Mouse (Mus musculus) cerebellum, adult (tissue): ENCODE measurements at regions not wholly inside any gene's neighbourhood (a gene's known extent, or its start where the extent isn't known, plus 50 kb on each side); places are given as distances from the start of the nearest gene placed in this dataset.
"Not testable (repeated sequence)": the region's sequence is repeated elsewhere in the genome, so short reads cannot be mapped to it uniquely, and the experiment has no call there.

Experiments
- ATAC-seq: cut with Nextera tagmentation; 2 replicates; pipeline ENCODE4 v1.9.2; 2017; ENCODE audit warnings: mild to moderate bottlenecking, moderate library complexity, mixed read lengths; ENCODE audit not compliant: insufficient number of reproducible peaks, low FRiP score, low TSS enrichment

DNA sequence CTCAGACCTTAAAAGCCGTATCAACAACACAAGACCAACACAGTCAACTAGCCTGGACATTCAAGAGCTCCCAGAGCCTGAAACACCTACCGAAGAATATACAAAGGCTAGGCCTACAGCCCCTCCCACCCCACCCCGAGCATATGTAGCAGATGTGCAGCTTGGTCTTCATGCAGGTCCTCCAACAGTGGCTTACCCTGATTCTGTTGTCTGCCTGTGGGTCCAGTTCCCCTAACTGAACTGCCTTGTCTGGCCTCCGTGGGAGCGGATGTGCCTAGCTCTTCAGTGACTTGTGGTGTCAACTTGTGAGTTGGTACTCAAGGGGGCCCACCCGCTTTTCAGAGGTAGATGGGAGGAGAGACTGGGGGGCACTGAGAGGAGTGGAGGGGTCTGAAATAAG is 398.6 kb downstream of the Arl4a start:
- no peak for ATAC-seq

DNA sequence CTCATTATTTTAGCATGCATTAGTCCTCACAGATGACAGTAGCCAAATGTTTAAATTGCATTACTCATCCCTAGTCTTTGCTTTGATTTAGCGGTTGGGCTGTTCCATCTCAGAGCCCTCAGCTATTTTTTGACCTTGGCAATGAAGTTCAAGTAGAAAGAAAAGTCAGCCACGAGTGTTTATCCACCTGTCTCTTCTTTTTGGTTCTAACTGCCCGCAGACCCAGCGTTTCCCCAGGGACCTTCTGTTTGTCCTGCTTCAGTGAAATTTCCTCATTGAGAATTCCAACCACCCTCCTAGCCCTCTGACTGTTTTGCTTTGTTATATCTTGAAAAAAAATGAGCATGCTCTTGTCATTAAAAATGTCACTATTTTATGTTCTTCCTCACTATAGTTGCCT is 403.5 kb downstream of the Arl4a start:
- ATAC-seq = no peak

DNA sequence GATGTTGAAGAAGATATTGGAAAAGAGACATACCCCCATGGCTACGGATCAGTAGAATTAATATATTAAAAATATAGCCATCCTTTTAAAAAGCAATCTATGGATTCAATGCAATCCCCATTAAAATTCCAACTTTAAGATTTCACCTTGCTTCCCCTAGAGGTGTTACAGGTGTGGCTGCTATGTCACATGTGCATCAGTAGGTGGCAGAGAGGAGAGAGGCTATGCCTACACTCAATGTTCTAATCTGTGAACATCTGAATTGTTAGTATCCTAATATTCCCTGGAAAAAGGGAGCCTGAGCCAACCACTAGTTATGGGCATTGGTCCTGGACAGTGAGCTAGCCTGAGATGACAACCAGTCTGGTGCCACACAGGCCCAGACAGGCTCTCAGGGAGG is 416.6 kb downstream of the Arl4a start:
- no peak for ATAC-seq

- no peak for ATAC-seq
These were observed 432.5 kb downstream of the Arl4a start for GRCm38 (mm10) chr12:39605289-39605688.

DNA sequence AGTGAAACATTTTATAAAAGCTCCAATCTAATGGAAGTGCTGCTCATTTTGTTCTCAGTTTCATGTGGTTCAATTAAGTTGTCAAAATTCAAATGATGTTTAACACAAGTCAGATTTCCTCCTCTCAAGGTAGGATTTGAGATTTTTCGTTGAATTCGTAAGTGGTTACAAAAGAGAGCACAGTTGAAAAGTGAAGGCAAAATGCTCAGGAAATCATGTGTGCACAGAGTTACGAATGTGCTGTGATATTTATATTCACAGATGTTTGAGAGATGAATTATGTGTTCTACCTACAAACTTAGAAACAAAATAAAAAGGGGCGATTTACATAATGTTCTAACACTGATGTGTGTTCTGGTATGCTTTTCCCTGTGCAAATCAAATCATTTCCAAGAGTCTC is 433.1 kb downstream of the Arl4a start:
- ATAC-seq = no peak

DNA sequence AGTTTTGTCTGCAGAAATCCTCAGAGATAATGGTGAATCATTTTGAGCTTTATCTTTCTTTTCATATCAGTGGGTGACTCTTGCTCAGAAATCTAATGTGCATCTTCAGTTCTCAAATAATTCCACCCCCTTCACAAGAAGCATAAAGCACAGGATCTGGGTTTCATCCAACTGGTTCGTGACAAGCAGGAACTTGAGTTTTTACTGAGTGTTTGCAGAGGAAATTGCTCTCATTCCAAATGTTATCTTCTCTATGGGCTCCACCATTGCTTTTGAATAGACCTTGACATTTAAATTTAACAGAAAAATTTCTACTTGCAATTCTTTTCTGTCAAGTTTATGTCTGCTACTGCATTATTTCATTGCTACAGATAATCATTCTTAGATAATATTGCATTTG is 443.1 kb downstream of the Arl4a start:
- no peak for ATAC-seq

DNA sequence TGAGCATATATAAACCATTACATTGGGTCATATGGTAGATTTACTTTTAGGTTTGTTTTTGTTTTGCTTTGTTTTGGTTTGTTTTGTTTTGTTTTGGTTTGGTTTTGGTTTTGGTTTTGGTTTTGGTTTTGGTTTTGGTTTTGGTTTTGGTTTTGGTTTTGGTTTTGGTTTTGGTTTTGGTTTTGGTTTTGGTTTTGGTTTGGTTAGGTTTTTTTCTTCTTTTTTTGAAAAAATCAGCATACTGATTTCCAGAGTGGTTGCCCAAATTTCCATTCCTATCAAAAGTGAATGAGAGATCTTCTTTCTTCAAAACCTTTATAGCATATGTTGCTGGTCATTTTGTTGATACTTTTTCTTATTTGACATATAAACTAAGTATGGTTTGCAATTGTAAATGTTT is 444.0 kb downstream of the Arl4a start:
- ATAC-seq = not testable (repeated sequence)

GRCm38 (mm10) chr12:39587204-39587909 is 450.5 kb downstream of the Arl4a start:
- no peak for ATAC-seq

GRCm38 (mm10) chr12:39586163-39586562 is 451.7 kb downstream of the Arl4a start:
- ATAC-seq = no peak

- ATAC-seq = no peak
These were observed 460.2 kb downstream of the Arl4a start for GRCm38 (mm10) chr12:39577610-39578009.

GRCm38 (mm10) chr12:39572802-39573201 is 465.0 kb downstream of the Arl4a start:
- ATAC-seq = no peak

GRCm38 (mm10) chr12:39572147-39572546 is 465.7 kb downstream of the Arl4a start:
- no peak for ATAC-seq

DNA sequence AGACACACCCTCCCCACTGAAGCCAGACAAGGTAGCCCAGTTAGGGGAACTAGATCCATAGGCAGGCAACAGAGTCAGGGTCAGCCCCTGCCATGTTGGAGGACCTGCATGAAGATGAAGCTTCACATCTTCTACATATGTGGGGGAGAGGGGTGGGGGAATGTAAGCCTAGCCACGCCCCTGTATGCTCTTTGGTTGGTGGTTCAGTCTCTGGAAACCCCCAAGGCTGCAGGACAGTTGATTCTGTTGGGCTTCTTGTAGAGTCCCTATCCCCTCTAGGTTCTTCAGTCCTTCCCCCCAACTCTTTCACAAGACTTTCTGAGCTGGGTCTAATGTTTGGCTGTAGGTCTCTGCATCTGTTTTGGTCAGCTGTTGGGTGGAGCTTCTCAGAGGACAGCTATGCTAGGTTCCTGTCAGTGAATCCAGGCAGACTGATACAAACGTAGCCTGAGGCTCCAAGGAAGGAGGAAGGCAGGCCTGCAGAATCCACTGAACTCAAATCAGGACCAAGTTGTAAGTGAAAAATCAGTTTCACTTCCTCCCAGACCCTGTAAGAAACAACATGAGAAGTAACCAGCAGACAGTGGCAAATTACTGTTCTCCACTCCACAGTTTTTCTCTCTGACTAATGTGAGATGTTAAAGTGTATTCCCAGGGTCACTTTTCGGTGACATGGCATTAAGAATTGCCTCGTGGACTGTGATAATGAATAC is 476.9 kb downstream of the Arl4a start:
- ATAC-seq = no peak

DNA sequence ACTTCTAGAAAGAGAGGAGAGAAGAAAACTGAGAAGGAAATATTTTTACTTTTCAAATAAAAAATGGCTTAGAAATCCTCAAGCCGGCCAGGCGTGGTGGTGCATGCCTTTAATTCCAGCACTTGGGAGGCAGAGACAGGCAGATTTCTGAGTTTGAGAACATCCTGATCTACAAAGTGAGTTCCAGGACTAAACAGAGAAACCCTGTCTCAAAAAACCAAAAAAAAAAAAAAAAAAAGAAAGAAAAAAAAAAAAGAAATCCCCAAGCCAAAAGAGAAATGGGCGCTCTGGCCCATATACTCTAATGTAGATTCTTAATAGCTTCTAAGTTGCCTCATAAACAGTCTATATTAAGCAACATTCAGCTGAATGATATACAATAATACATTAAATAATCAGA is 479.3 kb downstream of the Arl4a start:
- no peak for ATAC-seq

DNA sequence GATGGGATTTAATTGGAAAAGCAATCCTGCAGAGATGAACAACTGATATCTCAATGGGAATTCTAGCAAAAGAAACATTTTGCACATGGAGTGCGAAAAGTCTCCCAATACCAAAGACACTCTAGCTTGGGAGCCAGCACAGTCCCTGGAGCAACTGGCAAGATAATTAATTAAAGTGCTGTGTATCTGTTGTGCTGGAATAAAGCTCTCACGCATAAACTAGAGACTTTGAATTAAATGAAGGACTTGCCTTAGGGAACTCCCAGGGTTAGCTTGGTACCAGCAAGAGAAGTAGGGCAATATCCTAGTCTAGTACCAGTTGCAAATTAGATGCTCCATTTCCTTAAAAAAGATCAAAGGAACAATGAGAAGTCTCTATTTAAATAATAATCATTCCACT is 501.5 kb downstream of the Arl4a start:
- 0 out of 2 replicates have a peak, but pooled peaks have one; percentile 45 for ATAC-seq

DNA sequence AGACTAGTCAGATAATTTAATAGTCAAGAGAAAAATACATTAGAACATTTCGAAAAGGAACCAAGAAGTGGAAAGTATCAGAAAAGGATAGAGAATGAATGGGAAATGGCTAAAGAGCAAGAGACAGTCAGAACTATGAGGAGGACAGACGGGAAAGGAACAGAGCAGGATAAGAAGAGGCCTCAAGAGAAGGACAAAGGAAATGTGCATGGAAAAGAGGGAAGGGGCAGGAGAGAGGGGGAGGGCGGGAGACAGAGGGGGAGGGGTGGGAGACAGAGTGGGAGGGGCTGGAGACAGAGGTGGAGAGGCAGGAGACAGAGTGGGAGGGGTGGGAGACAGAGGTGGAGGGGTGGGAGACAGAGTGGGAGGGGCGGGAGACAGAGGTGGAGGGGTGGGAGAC is 509.7 kb downstream of the Arl4a start:
- ATAC-seq = no peak

DNA sequence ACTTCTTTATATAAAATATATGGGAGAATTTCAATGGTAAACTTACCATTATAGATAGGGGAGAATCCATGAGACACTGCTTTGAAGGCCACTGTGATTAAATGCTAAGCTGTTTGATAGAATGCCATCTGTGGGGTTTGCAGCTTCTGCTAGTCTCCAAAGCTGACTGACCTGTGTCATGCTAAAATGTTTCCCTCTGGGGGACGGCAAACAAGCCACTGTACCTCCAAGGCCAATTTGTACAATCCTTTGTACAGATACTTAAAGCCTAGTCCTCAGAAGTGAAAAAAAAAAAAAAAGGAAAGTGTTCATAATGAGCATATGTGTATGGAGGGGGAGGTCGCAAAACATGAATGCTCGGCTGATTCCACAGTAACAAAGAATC is 510.6 kb downstream of the Arl4a start:
- no peak for ATAC-seq

DNA sequence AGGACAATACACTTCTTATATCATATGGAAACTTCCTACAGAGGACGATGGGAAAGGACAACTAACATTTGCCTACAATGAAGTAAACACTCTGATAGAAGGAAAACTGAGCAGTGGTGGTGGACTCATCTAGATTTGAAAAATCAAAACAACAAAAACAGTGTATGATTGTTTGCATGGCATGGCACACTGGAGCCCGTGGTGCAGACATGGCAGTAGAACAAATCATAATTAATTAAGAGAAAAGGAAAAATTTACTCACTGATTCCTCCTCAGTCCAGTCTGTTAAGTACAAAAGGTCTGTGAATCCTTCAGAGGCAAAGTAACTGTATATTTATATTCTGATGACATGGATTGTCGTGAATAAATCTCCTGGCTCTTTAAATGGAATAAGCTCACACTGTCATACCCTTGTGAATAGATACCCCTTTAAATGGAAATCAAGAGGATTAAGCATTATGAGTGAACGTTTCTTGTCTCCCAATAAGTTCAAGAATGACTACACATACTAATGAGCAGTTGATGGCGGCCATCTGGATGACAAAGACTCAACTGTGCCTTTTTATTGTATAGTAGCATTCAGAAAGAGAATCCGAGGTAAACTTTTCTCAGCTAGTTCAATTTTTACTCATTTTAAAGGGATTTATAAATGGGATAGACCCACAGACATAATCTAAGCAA is 511.1 kb downstream of the Arl4a start:
- no peak for ATAC-seq

GRCm38 (mm10) chr12:39515690-39516089 is 522.1 kb downstream of the Arl4a start:
- ATAC-seq = no peak

- no peak for ATAC-seq
These were observed 527.0 kb downstream of the Arl4a start for GRCm38 (mm10) chr12:39510855-39511254.

- peak; percentile 96 for ATAC-seq
These were observed 527.6 kb downstream of the Arl4a start for GRCm38 (mm10) chr12:39510073-39510812.
